ENCODE assay signal across 29 mouse cellular contexts in the genomic region with DNA sequence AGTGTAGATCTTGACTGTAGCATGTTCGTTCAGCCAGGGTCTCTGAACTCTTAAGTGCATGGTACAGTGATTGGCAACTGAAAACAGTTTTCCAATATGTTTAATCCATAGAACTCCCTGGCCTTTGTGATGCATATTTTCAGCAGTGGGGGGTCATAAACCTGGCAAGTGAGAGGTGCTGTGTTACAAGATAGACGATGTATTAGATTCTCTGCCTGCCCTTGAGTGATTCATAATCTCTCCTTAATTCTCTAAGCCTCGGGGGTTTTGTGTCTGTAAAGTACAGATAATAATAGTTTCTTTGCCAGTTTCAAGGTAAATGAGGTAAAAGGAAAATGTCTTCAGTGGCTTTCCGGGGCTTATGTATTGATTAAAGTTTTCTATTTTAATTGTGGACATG.
A peak's percentile ranks its signal among the peaks of the same experiment; 100 is the strongest.
DNase-seq lines count a peak whose midpoint lies in the region; ATAC-seq lines count a peak whose summit lies in the region.
"Had no signal": no experiment of that assay in that cellular context is flagged by ENCODE, and none has a peak within 500 bp of the region (broad histone marks: within the 10 kb centered on the region; RNA-seq: fewer than 3 reads in every experiment).

No protein-coding gene starts in this region.

- no peaks in the 10 kb centered on the region for H3K9me3 ChIP-seq in midbrain, embryonic 11.5 days (ENCODE audit: control insufficient read depth, low read length)
- no peaks in the 10 kb centered on the region for H3K9me3 ChIP-seq in midbrain, embryonic 10.5 days (replicated peaks)
- no peaks in the 10 kb centered on the region for H3K9me3 ChIP-seq in midbrain, embryonic 15.5 days
- H3K9me3 ChIP-seq: embryonic facial prominence, embryonic 13.5 days; forebrain, embryonic 12.5 days; forebrain, embryonic 15.5 days; G1E; heart, embryonic 12.5 days; heart, embryonic 15.5 days; hindbrain, embryonic 10.5 days; hindbrain, embryonic 13.5 days had no signal

- no peak overlapping the region for H3K27ac ChIP-seq in midbrain, embryonic 11.5 days (ENCODE audit: low read depth, low read length)
- H3K27ac ChIP-seq in midbrain, embryonic 10.5 days (replicated peaks): no peak overlapping the region
- H3K27ac ChIP-seq in midbrain, embryonic 15.5 days: no peak overlapping the region
- H3K27ac ChIP-seq: embryonic facial prominence, embryonic 13.5 days; forebrain, embryonic 12.5 days; forebrain, embryonic 15.5 days; heart, embryonic 15.5 days; hindbrain, embryonic 10.5 days; hindbrain, embryonic 13.5 days; hindbrain, postnatal 0 days had no signal

- H3K9ac ChIP-seq in midbrain, embryonic 11.5 days (ENCODE audit: low read length): no peak overlapping the region
- no peak overlapping the region for H3K9ac ChIP-seq in midbrain, embryonic 15.5 days
- H3K9ac ChIP-seq: embryonic facial prominence, embryonic 13.5 days; forebrain, embryonic 12.5 days; forebrain, embryonic 15.5 days; heart, embryonic 12.5 days; heart, embryonic 15.5 days; hindbrain, embryonic 13.5 days had no signal

- H3K4me1 ChIP-seq in midbrain, embryonic 11.5 days (ENCODE audit: control insufficient read depth, insufficient read depth, low read length): peaks cover 3% of the 10 kb centered on the region; the same call in 1 of the 2 replicates
- 0 out of 2 replicates have a peak, but pooled peaks cover 3% of the 10 kb centered on the region for H3K4me1 ChIP-seq in midbrain, embryonic 10.5 days
- no peaks in the 10 kb centered on the region; the same call in 1 of the 2 replicates for H3K4me1 ChIP-seq in midbrain, embryonic 15.5 days
- H3K4me1 ChIP-seq: embryonic facial prominence, embryonic 13.5 days; forebrain, embryonic 15.5 days; heart, embryonic 12.5 days; heart, embryonic 15.5 days; hindbrain, embryonic 10.5 days; hindbrain, embryonic 13.5 days had no signal

- H3K4me2 ChIP-seq in midbrain, embryonic 11.5 days: no peak overlapping the region
- H3K4me2 ChIP-seq in midbrain, embryonic 15.5 days: no peak overlapping the region
- H3K4me2 ChIP-seq: embryonic facial prominence, embryonic 13.5 days; forebrain, embryonic 12.5 days; forebrain, embryonic 15.5 days; heart, embryonic 12.5 days; heart, embryonic 15.5 days; hindbrain, embryonic 13.5 days had no signal

- H3K4me3 ChIP-seq in midbrain, embryonic 11.5 days (ENCODE audit: low read depth, low read length): no peak overlapping the region
- H3K4me3 ChIP-seq in midbrain, embryonic 10.5 days: no peak overlapping the region
- H3K4me3 ChIP-seq in midbrain, embryonic 15.5 days: no peak overlapping the region
- H3K4me3 ChIP-seq: embryonic facial prominence, embryonic 13.5 days; erythroblast, embryonic 14.5 days; forebrain, embryonic 12.5 days; forebrain, embryonic 15.5 days; heart, embryonic 12.5 days; heart, embryonic 15.5 days; hindbrain, embryonic 10.5 days; hindbrain, embryonic 13.5 days had no signal

- 44% methylated on average over 4 of the region's 4 CpGs for WGBS in midbrain, embryonic 11.5 days
- WGBS in midbrain, embryonic 10.5 days: 56% methylated on average over 4 of the region's 4 CpGs
- 26% methylated on average over 4 of the region's 4 CpGs for WGBS in midbrain, embryonic 15.5 days

- no peaks in the 10 kb centered on the region for H3K36me3 ChIP-seq in midbrain, embryonic 11.5 days (ENCODE audit: control insufficient read depth, insufficient read depth, low read length)
- no peaks in the 10 kb centered on the region for H3K36me3 ChIP-seq in midbrain, embryonic 10.5 days
- no peaks in the 10 kb centered on the region for H3K36me3 ChIP-seq in midbrain, embryonic 15.5 days (replicated peaks)
- H3K36me3 ChIP-seq: embryonic facial prominence, embryonic 13.5 days; forebrain, embryonic 12.5 days; forebrain, embryonic 15.5 days; G1E; heart, embryonic 12.5 days; heart, embryonic 15.5 days; hindbrain, embryonic 10.5 days; hindbrain, embryonic 13.5 days had no signal

- 0 out of 2 replicates have a peak, but pooled peaks have one; percentile 40 for ATAC-seq in midbrain, embryonic 11.5 days (ENCODE audit: low FRiP score)
- ATAC-seq in megakaryocyte progenitor cell, adult 5-6 weeks (replicated peaks; ENCODE audit: poor library complexity): peak; percentile 54
- ATAC-seq in midbrain, embryonic 15.5 days (replicated peaks): peak; percentile 75
- ATAC-seq: forebrain, embryonic 15.5 days; hindbrain, postnatal 0 days; inflammation-experienced regulatory T-cells, adult 6 months had no signal

- no peaks in the 10 kb centered on the region for H3K27me3 ChIP-seq in midbrain, embryonic 11.5 days (ENCODE audit: control insufficient read depth, insufficient read depth, low read length)
- no peaks in the 10 kb centered on the region for H3K27me3 ChIP-seq in midbrain, embryonic 10.5 days (ENCODE audit: low read depth, poor library complexity, severe bottlenecking)
- no peaks in the 10 kb centered on the region for H3K27me3 ChIP-seq in midbrain, embryonic 15.5 days (replicated peaks)
- H3K27me3 ChIP-seq: CH12.LX; embryonic facial prominence, embryonic 13.5 days; forebrain, embryonic 12.5 days; forebrain, embryonic 15.5 days; heart, embryonic 12.5 days; heart, embryonic 15.5 days; hindbrain, embryonic 13.5 days had no signal

- no peak for DNase-seq in midbrain, embryonic 11.5 days (ENCODE audit: low spot score, missing footprints)
- no peak for DNase-seq in midbrain, embryonic 10.5 days (ENCODE audit: low spot score)
- peak; percentile 9 for DNase-seq in NIH3T3 (ENCODE audit: low read depth)
- DNase-seq in adrenal gland, postnatal 14 days: no peak
- DNase-seq in kidney, postnatal 10 days: no peak
- DNase-seq in urinary bladder, postnatal 14 days (ENCODE audit: low spot score): no peak
- DNase-seq: adrenal gland, postnatal 25 days; B cell, adult 2 months; cerebellum, adult 18-20 months; cerebellum, adult 9-10 months; cerebellum, postnatal 14 days; gastrocnemius, postnatal 25 days; heart, adult 18-20 months; heart, postnatal 10 days; heart, postnatal 36 days had no signal
